Mouse (Mus musculus) E14TG2a.4 (cell line): ENCODE results near the gene Jpt2.

Experiments
- CTCF ChIP-seq: conservative IDR thresholded peaks from 2 replicates; pipeline ENCODE4 v1.5.1; 2014; ENCODE audit warnings: low read length
- POU5F1 ChIP-seq: IDR thresholded peaks from 2 replicates; pipeline ENCODE4 v1.6.1; 2014; ENCODE audit warnings: low read length, borderline replicate concordance

- no peak for TF ChIP-seq CTCF
- TF ChIP-seq POU5F1 = no peak
Measured at GRCm38 (mm10) chr17:24960135-24960851, at the start of gene Jpt2.
